In genomic region chr7:110627486-110628272, GRCm38 (mm10) we compare ENCODE assay signal across 8 mouse cellular contexts. TPM values are rescaled to one million over a fixed set of nuclear protein-coding genes. Genes with fewer than 3 reads are reported as not detected.
A peak's percentile ranks its signal among the peaks of the same experiment; 100 is the strongest.
DNase-seq lines count a peak whose midpoint lies in the region; ATAC-seq and TF ChIP-seq lines count a peak whose summit lies in the region.

Gene Adm (plus strand): TSS chr7:110627661.

- peak within 1 kb of the TSS; percentile 80 for H3K27ac ChIP-seq in gastrocnemius, adult 2 months
- H3K27ac ChIP-seq in hindbrain, embryonic 13.5 days: no peak within 1 kb of the TSS
- H3K27ac ChIP-seq in midbrain, embryonic 10.5 days (replicated peaks): no peak within 1 kb of the TSS
- no peak within 1 kb of the TSS for H3K27ac ChIP-seq in small intestine, adult 2 months (ENCODE audit: insufficient read depth, low read depth, low read length)

- peak within 1 kb of the TSS; percentile 77 for H3K4me3 ChIP-seq in gastrocnemius, adult 2 months
- H3K4me3 ChIP-seq in hindbrain, embryonic 13.5 days: peak within 1 kb of the TSS; percentile 45
- peak within 1 kb of the TSS; percentile 59 for H3K4me3 ChIP-seq in midbrain, embryonic 10.5 days
- H3K4me3 ChIP-seq in small intestine, adult 2 months (ENCODE audit: low read depth, low read length): peak within 1 kb of the TSS; percentile 66

- no peaks in the 10 kb centered on the region for H3K9me3 ChIP-seq in hindbrain, embryonic 13.5 days
- H3K9me3 ChIP-seq in midbrain, embryonic 10.5 days (replicated peaks): no peaks in the 10 kb centered on the region

- TF ChIP-seq CTCF in gastrocnemius, adult 2 months (IDR thresholded peaks at IDR 0.05): no peak
- TF ChIP-seq CTCF in small intestine, adult 2 months (IDR thresholded peaks at IDR 0.05; ENCODE audit: extremely low read depth, insufficient read length, insufficient replicate concordance, low read depth, low read length): no peak

- peak; percentile 29; the same call in 1 of the 2 replicates for ATAC-seq in hindbrain, embryonic 13.5 days (ENCODE audit: low FRiP score)

- peak; percentile 90 for DNase-seq in Muller cell, postnatal 12 days (ENCODE audit: inconsistent ontology term)
- DNase-seq in cerebellum, adult 9-10 months: peak; percentile 53
- peak; percentile 90 for DNase-seq in gastrocnemius, adult 2 months
- peak; percentile 51 for DNase-seq in left cerebral cortex, postnatal 4 days
- peak; percentile 75 for DNase-seq in midbrain, embryonic 10.5 days (ENCODE audit: low spot score)
- DNase-seq in c-Kit-positive CD71-positive TER-119-positive erythroid progenitor cells, embryonic 14.5 days (ENCODE audit: low spot score): no peak

- peak within 1 kb of the TSS; percentile 69 for H3K9ac ChIP-seq in hindbrain, embryonic 13.5 days

- intact Hi-C loops in gastrocnemius, adult 2 months (cut with DNase I): no loop called here
- intact Hi-C loops in left cerebral cortex, postnatal 4 days (cut with DNase I): loop anchor here (5.0 kb wide), 1 partner anchor 465 kb away; no protein-coding TSS in a partner anchor

- peaks cover 53% of the 10 kb centered on the region for H3K4me1 ChIP-seq in hindbrain, embryonic 13.5 days (replicated peaks)
- peaks cover 59% of the 10 kb centered on the region for H3K4me1 ChIP-seq in midbrain, embryonic 10.5 days
- H3K4me1 ChIP-seq in small intestine, adult 2 months (ENCODE audit: control insufficient read depth, insufficient read depth, insufficient read length, low read length): peaks cover 24% of the 10 kb centered on the region

- no peaks in the 10 kb centered on the region for H3K36me3 ChIP-seq in hindbrain, embryonic 13.5 days
- H3K36me3 ChIP-seq in midbrain, embryonic 10.5 days: no peaks in the 10 kb centered on the region
- no peaks in the 10 kb centered on the region for H3K36me3 ChIP-seq in small intestine, adult 2 months (ENCODE audit: control insufficient read depth, insufficient read depth, low read length)

- peak within 1 kb of the TSS; percentile 77 for H3K4me2 ChIP-seq in hindbrain, embryonic 13.5 days

- 1% methylated on average over 30 of the region's 30 CpGs for WGBS in hindbrain, embryonic 13.5 days
- 2% methylated on average over 30 of the region's 30 CpGs for WGBS in midbrain, embryonic 10.5 days
- under 1% methylated on average over 30 of the region's 30 CpGs for WGBS in small intestine, adult 2 months

- peaks cover 91% of the 10 kb centered on the region for H3K27me3 ChIP-seq in hindbrain, embryonic 13.5 days
- H3K27me3 ChIP-seq in midbrain, embryonic 10.5 days (ENCODE audit: low read depth, poor library complexity, severe bottlenecking): peaks cover 92% of the 10 kb centered on the region
- H3K27me3 ChIP-seq in small intestine, adult 2 months (ENCODE audit: control insufficient read depth, insufficient read depth, low read length): peaks cover 18% of the 10 kb centered on the region

- peak; percentile 97 for TF ChIP-seq POLR2A in small intestine, adult 2 months (IDR thresholded peaks at IDR 0.05; ENCODE audit: low read depth, low read length)

RNA-seq across cellular contexts. Expression of gene Adm, which starts in this region (rescaled TPM):
- total RNA-seq in gastrocnemius, adult 2 months (2021): 1 to 10 TPM; 2.2 to 4.6 TPM
- 3.0 and 3.9 TPM in 2 replicates for polyA plus RNA-seq in hindbrain, embryonic 13.5 days (2015; fragmentation: Nextera tagmentation; extraction: Ambion mirVana)
- 1 to 10 TPM; 2.3 to 2.6 TPM for total RNA-seq in left cerebral cortex, postnatal 4 days (2021)
- 5.8 and 7.1 TPM in 2 replicates for polyA plus RNA-seq in midbrain, embryonic 10.5 days (2016; fragmentation: Nextera tagmentation; extraction: Ambion mirVana)
- 2.8 and 3.4 TPM in 2 replicates for polyA plus RNA-seq in small intestine, adult 2 months (2012; rRNA removed)
